Mouse (Mus musculus) liver, postnatal 0 days (tissue): Measurements from ENCODE around the gene Gm26566. TPM values are rescaled to one million over a fixed set of nuclear protein-coding genes. Genes with fewer than 3 reads are reported as not detected.
"Not testable (repeated sequence)": the region's sequence is repeated elsewhere in the genome, so short reads cannot be mapped to it uniquely, and the experiment has no call there.

Experiments used
- ATAC-seq: fragments of 200-750 bp; cut with Nextera tagmentation; 2 replicates; pipeline ENCODE4 v1.8.0; 2017; ENCODE audit warnings: mild to moderate bottlenecking, moderate library complexity
- DNase-seq: peaks from one replicate; pipeline ENCODE4 v3.0.0-alpha.2; 2016
- H3K27ac ChIP-seq: fragments of 300-500 bp; sonication (generic); 2 replicates; pipeline ENCODE4 v1.5.1; 2014; ENCODE audit warnings: antibody characterized with exemption, moderate library complexity, mild to moderate bottlenecking, low read depth
- H3K27me3 ChIP-seq: fragments of 300-500 bp; sonication (generic); 2 replicates; pipeline ENCODE4 v1.6.1; 2014; ENCODE audit warnings: low read length, control low read depth, mixed read lengths; ENCODE audit not compliant: insufficient read depth
- H3K36me3 ChIP-seq: fragments of 300-500 bp; sonication (generic); replicated peaks from 2 replicates; pipeline ENCODE4 v1.6.1; 2014; ENCODE audit warnings: mild to moderate bottlenecking, control low read depth, low read length, moderate library complexity, mixed read lengths; ENCODE audit not compliant: insufficient read depth
- H3K4me1 ChIP-seq: fragments of 300-500 bp; sonication (generic); 2 replicates; pipeline ENCODE4 v1.6.1; 2014; ENCODE audit warnings: antibody characterized with exemption, mild to moderate bottlenecking, control low read depth; ENCODE audit not compliant: insufficient read depth
- H3K4me2 ChIP-seq: fragments of 300-500 bp; sonication (generic); 2 replicates; pipeline ENCODE4 v1.6.1; 2014; ENCODE audit warnings: low read depth, mild to moderate bottlenecking, low read length, moderate library complexity, mixed read lengths
- H3K4me3 ChIP-seq: fragments of 300-500 bp; sonication (generic); 2 replicates; pipeline ENCODE4 v1.5.1; 2014; ENCODE audit warnings: low read depth, low read length
- H3K9ac ChIP-seq: fragments of 300-500 bp; sonication (generic); replicated peaks from 2 replicates; pipeline ENCODE4 v1.6.1; 2014; ENCODE audit warnings: mild to moderate bottlenecking, moderate library complexity
- H3K9me3 ChIP-seq: fragments of 300-500 bp; sonication (generic); 2 replicates; pipeline ENCODE4 v1.6.1; 2016; ENCODE audit warnings: mild to moderate bottlenecking, control low read depth, low read length, mixed read lengths
- CTCF ChIP-seq: sonication (generic); IDR thresholded peaks from 2 replicates; pipeline ENCODE4 v1.5.1; 2016; ENCODE audit warnings: antibody characterized with exemption, low read depth
- EP300 ChIP-seq: IDR thresholded peaks from 2 replicates; pipeline ENCODE4 v1.6.1; 2016; ENCODE audit warnings: antibody characterized with exemption, low read depth, mild to moderate bottlenecking
- WGBS: fragments of 180-500 bp; shearing (Covaris S2); extraction: QIAGEN DNeasy Blood & Tissue Kit; methylation state at CpG from one replicate; pipeline ENCODE4 v1.1.7; 2014; ENCODE audit not compliant: insufficient replicate concordance; 5-methylcytosine and 5-hydroxymethylcytosine counted together
- polyA plus RNA-seq: library from polyadenylated mRNA; unstranded; fragments of >200 nt; fragmentation: Nextera tagmentation; extraction: Ambion mirVana; gene quantifications from 2 replicates; pipeline ENCODE4 v1.2.1, GENCODE M21; 2015

Gene Gm26566
- polyA plus RNA-seq, 1 experiment from 2014 or later, result 0.22 TPM

GRCm38 (mm10) chr4:88749926-88750325 lies 28.3 kb downstream of the Gm26566 start:
- WGBS, result 77% methylated on average over 6 of the region's 6 CpGs
- no peak for TF ChIP-seq EP300
- TF ChIP-seq CTCF, result no peak
- no peak overlapping the region for H3K27ac ChIP-seq
- H3K9ac ChIP-seq, result no peak overlapping the region
- no peaks in the 10 kb centered on the region for H3K27me3 ChIP-seq
- H3K4me1 ChIP-seq, result no peaks in the 10 kb centered on the region
- no peaks in the 10 kb centered on the region for H3K9me3 ChIP-seq
- no peak overlapping the region for H3K4me2 ChIP-seq
- DNase-seq (no peak), ATAC-seq (no peak)
- no peak overlapping the region for H3K4me3 ChIP-seq
- no peaks in the 10 kb centered on the region for H3K36me3 ChIP-seq

- not testable (repeated sequence) for H3K9ac ChIP-seq, ATAC-seq, H3K27me3 ChIP-seq, H3K4me1 ChIP-seq, DNase-seq, H3K36me3 ChIP-seq, H3K9me3 ChIP-seq, H3K4me3 ChIP-seq, H3K4me2 ChIP-seq, H3K27ac ChIP-seq
- TF ChIP-seq CTCF, result peak; percentile 12; the same call in 1 of the 2 replicates
- WGBS, result 72% methylated on average over 15 of the region's 15 CpGs
Measured at GRCm38 (mm10) chr4:88754818-88755340, 33.3 kb downstream of the Gm26566 start, which contains the start of gene Gm13271. Gene Gm13271 (plus strand): TSS chr4:88754868.

GRCm38 (mm10) chr4:88756581-88757513 lies 35.2 kb downstream of the Gm26566 start:
- Histone ChIP-seq H3K4me2 (peak overlapping the region; percentile 80), H3K9ac (peak overlapping the region; percentile 77), H3K4me3 (peak overlapping the region; percentile 68), H3K27ac (peak overlapping the region; percentile 93)
- not testable (repeated sequence) for ATAC-seq, H3K9me3 ChIP-seq, H3K36me3 ChIP-seq, H3K27me3 ChIP-seq, H3K4me1 ChIP-seq
- DNase-seq, result peak; percentile 31
- WGBS, result 8% methylated on average over 28 of the region's 31 CpGs

GRCm38 (mm10) chr4:88757628-88758031 lies 36.0 kb downstream of the Gm26566 start:
- peak overlapping the region; percentile 93 for H3K27ac ChIP-seq
- DNase-seq, result peak; percentile 78
- not testable (repeated sequence) for H3K36me3 ChIP-seq, H3K9me3 ChIP-seq, H3K27me3 ChIP-seq, H3K4me1 ChIP-seq
- H3K4me3 ChIP-seq, result peak overlapping the region; percentile 68
- peak; percentile 72 for TF ChIP-seq CTCF
- WGBS, result 0% methylated on average over 11 of the region's 21 CpGs
- H3K9ac ChIP-seq, result peak overlapping the region; percentile 77
- peak overlapping the region; percentile 80 for H3K4me2 ChIP-seq
- ATAC-seq, result peak; percentile 100

DNA sequence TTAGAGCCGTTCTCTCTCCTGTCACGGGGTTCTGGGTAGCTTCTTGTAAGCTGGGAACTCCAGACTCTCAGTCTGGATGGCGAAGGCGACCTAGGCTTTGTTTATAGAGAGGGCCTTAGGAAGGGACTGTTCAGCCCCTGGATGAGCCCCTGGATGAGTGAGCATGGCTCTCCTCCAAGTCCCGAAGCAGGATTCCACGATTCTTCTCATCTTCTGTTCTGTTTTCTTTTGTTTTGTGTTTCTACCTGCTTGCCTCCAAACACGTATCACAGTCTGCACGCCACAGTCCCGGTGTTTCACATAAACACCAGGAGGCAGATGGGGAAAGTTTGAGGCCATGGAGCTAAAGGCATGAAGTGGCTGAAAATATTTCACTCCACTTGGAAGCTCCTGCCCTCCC lies 37.1 kb downstream of the Gm26566 start:
- not testable (repeated sequence) for ATAC-seq, H3K36me3 ChIP-seq, H3K27ac ChIP-seq, H3K4me3 ChIP-seq, H3K27me3 ChIP-seq, DNase-seq, H3K9me3 ChIP-seq, H3K4me1 ChIP-seq, H3K9ac ChIP-seq, H3K4me2 ChIP-seq
- 73% methylated on average over 8 of the region's 9 CpGs for WGBS

DNA sequence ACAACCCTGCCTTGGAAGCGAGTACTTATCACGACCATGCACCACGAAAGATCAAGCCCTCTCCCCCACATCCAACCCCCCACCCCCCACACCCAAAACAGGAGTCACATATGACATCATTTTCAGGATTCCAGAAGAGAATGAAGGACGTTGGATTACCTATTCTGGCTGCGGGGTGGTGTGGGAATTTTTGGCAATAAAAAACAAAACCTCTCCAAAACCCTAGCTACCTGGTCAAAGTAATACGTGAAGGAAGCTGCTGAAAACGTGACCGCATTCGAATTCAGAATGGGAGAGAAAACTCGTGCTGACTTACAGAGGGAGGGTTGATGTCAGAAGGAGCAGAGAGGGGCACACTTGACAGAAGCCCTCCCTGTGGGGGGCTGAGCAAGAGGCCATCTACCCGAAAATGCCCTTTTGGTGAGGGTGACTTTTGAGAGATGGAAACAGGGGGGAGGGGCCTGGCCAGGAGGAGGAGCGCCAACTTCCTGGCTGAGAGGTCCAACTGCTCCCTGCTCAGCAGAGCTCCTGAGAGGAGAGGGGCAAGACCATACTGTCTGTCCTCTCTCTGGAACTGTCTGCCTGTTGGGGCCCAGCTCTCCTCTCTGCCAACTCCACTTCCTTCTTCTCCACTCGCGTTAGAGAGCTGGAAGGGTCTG lies 38.1 kb downstream of the Gm26566 start, which contains the start of gene Gm13283:
Gene Gm13283 (plus strand): TSS at position 510 of the 659 bp plus-strand sequence.
- H3K36me3 ChIP-seq, ATAC-seq, H3K9ac ChIP-seq, H3K27me3 ChIP-seq, H3K4me1 ChIP-seq, DNase-seq, H3K9me3 ChIP-seq: not testable (repeated sequence)
- Histone ChIP-seq H3K27ac (peak within 1 kb of the TSS; percentile 66), H3K4me3 (peak within 1 kb of the TSS; percentile 39), H3K4me2 (peak within 1 kb of the TSS; percentile 57)
- WGBS, result 22% methylated on average over 6 of the region's 14 CpGs
